Comparison of ENCODE assay signal across 8 mouse cellular contexts in genomic region chr1:36785238-36785641, GRCm38 (mm10). TPM values are rescaled to one million over a fixed set of nuclear protein-coding genes. Genes with fewer than 3 reads are reported as not detected.
DNase-seq lines count a peak whose midpoint lies in the region; ATAC-seq and TF ChIP-seq lines count a peak whose summit lies in the region.

No protein-coding gene starts in this region.

- no peak overlapping the region for H3K27ac ChIP-seq in testis, adult 2 months (ENCODE audit: control insufficient read depth, insufficient read depth, low read depth, low read length)
- H3K27ac ChIP-seq in forebrain, embryonic 15.5 days (replicated peaks): peak overlapping the region; percentile 84
- peak overlapping the region; percentile 39; the same call in 1 of the 2 replicates for H3K27ac ChIP-seq in midbrain, embryonic 12.5 days (replicated peaks)

- H3K4me1 ChIP-seq in testis, adult 2 months (ENCODE audit: control insufficient read depth, insufficient read depth, low read length): peaks cover 5% of the 10 kb centered on the region
- peaks cover 8% of the 10 kb centered on the region; the same call in 1 of the 2 replicates for H3K4me1 ChIP-seq in forebrain, embryonic 15.5 days
- peaks cover 10% of the 10 kb centered on the region; the same call in 1 of the 2 replicates for H3K4me1 ChIP-seq in midbrain, embryonic 12.5 days

- peak; percentile 13 for DNase-seq in adrenal gland, adult 2 months
- DNase-seq in adrenal gland, postnatal 4 days (ENCODE audit: low spot score in 2 of 2): no peak
- no peak for DNase-seq in testis, postnatal 14 days (ENCODE audit: low spot score)
- DNase-seq in left cerebral cortex, postnatal 14 days (ENCODE audit: low spot score in 2 of 2): peak; percentile 51 to 53
- DNase-seq in thymus, postnatal 4 days: peak; percentile 56

- TF ChIP-seq CTCF in testis, adult 2 months (IDR thresholded peaks at IDR 0.05; ENCODE audit: control insufficient read depth, insufficient read depth, insufficient replicate concordance, low read depth, low read length): no peak; the same call in 1 of the 2 replicates

- TF ChIP-seq POLR2A in testis, adult 2 months (IDR thresholded peaks at IDR 0.05; ENCODE audit: control insufficient read depth, low read depth, low read length): no peak

- intact Hi-C loops in left cerebral cortex, postnatal 14 days (cut with DNase I): no loop called here

- under 1% methylated on average over 16 of the region's 16 CpGs for WGBS in forebrain, embryonic 15.5 days
- WGBS in midbrain, embryonic 12.5 days: 3% methylated on average over 16 of the region's 16 CpGs

- peak overlapping the region; percentile 93 for H3K4me2 ChIP-seq in forebrain, embryonic 15.5 days (replicated peaks)
- peak overlapping the region; percentile 81 for H3K4me2 ChIP-seq in midbrain, embryonic 12.5 days (replicated peaks)

- no peaks in the 10 kb centered on the region for H3K27me3 ChIP-seq in testis, adult 2 months (ENCODE audit: control insufficient read depth, insufficient read depth, low read length)
- H3K27me3 ChIP-seq in forebrain, embryonic 15.5 days: no peaks in the 10 kb centered on the region
- no peaks in the 10 kb centered on the region; the same call in 1 of the 2 replicates for H3K27me3 ChIP-seq in midbrain, embryonic 12.5 days

- no peaks in the 10 kb centered on the region for H3K36me3 ChIP-seq in testis, adult 2 months (ENCODE audit: control insufficient read depth, insufficient read depth, low read length)
- no peaks in the 10 kb centered on the region for H3K36me3 ChIP-seq in forebrain, embryonic 15.5 days
- no peaks in the 10 kb centered on the region for H3K36me3 ChIP-seq in midbrain, embryonic 12.5 days

- peak overlapping the region; percentile 76 for H3K9ac ChIP-seq in forebrain, embryonic 15.5 days (replicated peaks)
- peak overlapping the region; percentile 62 for H3K9ac ChIP-seq in midbrain, embryonic 12.5 days (replicated peaks)

- H3K9me3 ChIP-seq in forebrain, embryonic 15.5 days: no peaks in the 10 kb centered on the region
- H3K9me3 ChIP-seq in midbrain, embryonic 12.5 days: no peaks in the 10 kb centered on the region; the same call in 1 of the 2 replicates

- peak overlapping the region; percentile 15 for H3K4me3 ChIP-seq in testis, adult 2 months (ENCODE audit: control insufficient read depth, low read depth, low read length)
- peak overlapping the region; percentile 52 for H3K4me3 ChIP-seq in forebrain, embryonic 15.5 days
- peak overlapping the region; percentile 44 for H3K4me3 ChIP-seq in midbrain, embryonic 12.5 days

- peak; percentile 64 for ATAC-seq in forebrain, embryonic 15.5 days (replicated peaks)
- ATAC-seq in midbrain, embryonic 12.5 days (ENCODE audit: low FRiP score, low read depth): peak; percentile 64

RNA-seq across cellular contexts. Expression of gene Zap70, which starts 23.6 kb away (rescaled TPM):
- under 1 TPM; 0.29 to 0.90 TPM for total RNA-seq in adrenal gland, adult 2 months (2021)
- polyA plus RNA-seq in adrenal gland, adult 2 months (2012; rRNA removed): 2.1 and 3.3 TPM in 2 replicates
- under 1 TPM; 0.28 to 0.40 TPM for total RNA-seq in adrenal gland, postnatal 4 days (2021)
- polyA plus RNA-seq in testis, adult 2 months (2012; rRNA removed): 2.6 and 3.5 TPM in 2 replicates
- polyA plus RNA-seq in forebrain, embryonic 15.5 days (2015; fragmentation: Nextera tagmentation; extraction: Ambion mirVana): 0.94 and 1.3 TPM in 2 replicates
- total RNA-seq in left cerebral cortex, postnatal 14 days (2021): 1 to 10 TPM; 1.7 TPM
- polyA plus RNA-seq in midbrain, embryonic 12.5 days (2016; fragmentation: Nextera tagmentation; extraction: Ambion mirVana): 0.24 and 0.26 TPM in 2 replicates

Comparison
In these comparisons a context has a peak if more than half of its experiments do, and no peak if none do; other contexts are left out.
1. DNase-seq: peak in adrenal gland, adult 2 months (single experiment), left cerebral cortex, postnatal 14 days (2 of 2) and thymus, postnatal 4 days (single experiment); none in adrenal gland, postnatal 4 days (0 of 2) and testis, postnatal 14 days (single experiment).
2. Peak in every context shown above with its lines, with median percentiles within 50 percentile points of each other: H3K4me3 ChIP-seq.